Mouse (Mus musculus) MEL (cell line): ENCODE results near the gene Fam43b. TPM values are rescaled to one million over a fixed set of nuclear protein-coding genes. Genes with fewer than 3 reads are reported as not detected.

Experiments used
- DNase-seq: peaks from one replicate; pipeline ENCODE4 v3.0.0; 2011; ENCODE audit warnings: low read depth, low spot score
- H3K27ac ChIP-seq: 2 replicates; pipeline ENCODE4 v1.5.1; 2012; ENCODE audit warnings: low read depth, mild to moderate bottlenecking, control low read depth, low read length, moderate library complexity; ENCODE audit not compliant: control insufficient read depth
- H3K27me3 ChIP-seq, 2 experiments: fragments of 150-350 bp in 1 of 2; sonication (generic) in 1 of 2; 2 replicates each; pipeline ENCODE4 v1.6.1; 2012; ENCODE audit warnings: low read length in 2 of 2, mild to moderate bottlenecking in 2 of 2, improper control_type of control experiment in 1 of 2, moderate library complexity in 1 of 2; ENCODE audit not compliant: insufficient read depth in 2 of 2, control insufficient read depth in 1 of 2
- H3K36me3 ChIP-seq, 2 experiments: 2 replicates each; pipeline ENCODE4 v1.6.1; 2012 to 2014; ENCODE audit warnings: low read length in 2 of 2, improper control_type of control experiment in 1 of 2, inconsistent platforms in 1 of 2, mild to moderate bottlenecking in 1 of 2; ENCODE audit not compliant: insufficient read depth in 2 of 2, control insufficient read depth in 1 of 2
- H3K4me1 ChIP-seq, 2 experiments: fragments of 150-350 bp in 1 of 2; sonication (generic) in 1 of 2; 2 replicates each; pipeline ENCODE4 v1.6.1; 2012; ENCODE audit warnings: low read length in 2 of 2, improper control_type of control experiment in 1 of 2, mild to moderate bottlenecking in 1 of 2; ENCODE audit not compliant: insufficient read depth in 2 of 2, control insufficient read depth in 1 of 2
- H3K4me3 ChIP-seq, 2 experiments: fragments of 150-350 bp in 1 of 2; sonication (generic) in 1 of 2; 2 replicates each; pipeline ENCODE4 v1.5.1; 2012; ENCODE audit warnings: low read depth in 2 of 2, low read length in 2 of 2, mild to moderate bottlenecking in 2 of 2, moderate library complexity in 2 of 2, control low read depth in 1 of 2, improper control_type of control experiment in 1 of 2; ENCODE audit not compliant: control insufficient read depth in 1 of 2, insufficient read depth in 1 of 2
- H3K79me2 ChIP-seq: 2 replicates; pipeline ENCODE4 v1.6.1; 2012; ENCODE audit warnings: mild to moderate bottlenecking, low read length, moderate library complexity; ENCODE audit not compliant: control insufficient read depth, poor library complexity, insufficient read depth
- H3K9ac ChIP-seq: 2 replicates; pipeline ENCODE4 v1.6.1; 2012; ENCODE audit warnings: low read depth, mild to moderate bottlenecking, control low read depth, low read length, moderate library complexity; ENCODE audit not compliant: control insufficient read depth, poor library complexity, severe bottlenecking
- H3K9me3 ChIP-seq: fragments of 150-350 bp; sonication (generic); replicated peaks from 2 replicates; pipeline ENCODE4 v1.6.1; 2012; ENCODE audit warnings: mild to moderate bottlenecking, low read length, improper control_type of control experiment, moderate library complexity; ENCODE audit not compliant: insufficient read depth
- BHLHE40 ChIP-seq: IDR thresholded peaks from 2 replicates; pipeline ENCODE4 v1.6.1; 2012; ENCODE audit warnings: low read depth, mild to moderate bottlenecking, inconsistent platforms, low read length, improper control_type of control experiment, borderline replicate concordance
- ELF1 ChIP-seq: IDR thresholded peaks from 2 replicates; pipeline ENCODE4 v1.6.1; 2014; ENCODE audit warnings: low read depth, mild to moderate bottlenecking, inconsistent platforms, low read length, improper control_type of control experiment, moderate library complexity
- GATA1 ChIP-seq: IDR thresholded peaks from 2 replicates; pipeline ENCODE4 v1.6.1; 2011; ENCODE audit warnings: low read depth, low read length, improper control_type of control experiment
- MAFK ChIP-seq: IDR thresholded peaks from 2 replicates; pipeline ENCODE4 v1.6.1; 2011; ENCODE audit warnings: low read depth, mild to moderate bottlenecking, low read length, improper control_type of control experiment, borderline replicate concordance
- MAX ChIP-seq: IDR thresholded peaks from 2 replicates; pipeline ENCODE4 v1.6.1; 2011; ENCODE audit warnings: low read length, improper control_type of control experiment
- MEF2A ChIP-seq: IDR thresholded peaks from 2 replicates; pipeline ENCODE4 v1.6.1; 2014; ENCODE audit warnings: low read depth, mild to moderate bottlenecking, inconsistent platforms, low read length, improper control_type of control experiment; ENCODE audit not compliant: poor library complexity, insufficient replicate concordance, severe bottlenecking; ENCODE audit errors: extremely low read depth
- MYB ChIP-seq: IDR thresholded peaks from 2 replicates; pipeline ENCODE4 v1.6.1; 2011; ENCODE audit warnings: mild to moderate bottlenecking, low read depth, low read length, improper control_type of control experiment
- NRF1 ChIP-seq: IDR thresholded peaks from 2 replicates; pipeline ENCODE4 v1.6.1; 2014; ENCODE audit warnings: low read depth, mild to moderate bottlenecking, inconsistent platforms, low read length, improper control_type of control experiment, moderate library complexity; ENCODE audit not compliant: poor library complexity, insufficient read depth, severe bottlenecking
- POLR2A ChIP-seq, 2 experiments: IDR thresholded peaks; 2 replicates each; pipeline ENCODE4 v1.6.1; 2011 to 2012; ENCODE audit warnings: low read length in 2 of 2, mild to moderate bottlenecking in 2 of 2, control low read depth in 1 of 2, improper control_type of control experiment in 1 of 2, low read depth in 1 of 2, moderate library complexity in 1 of 2; ENCODE audit not compliant: control insufficient read depth in 1 of 2, insufficient read depth in 1 of 2, poor library complexity in 1 of 2
- POLR2AphosphoS2 ChIP-seq: IDR thresholded peaks from 2 replicates; pipeline ENCODE4 v1.6.1; 2011; ENCODE audit warnings: low read length, improper control_type of control experiment
- RAD21 ChIP-seq: IDR thresholded peaks from 2 replicates; pipeline ENCODE4 v1.6.1; 2011; ENCODE audit warnings: mild to moderate bottlenecking, low read depth, low read length, improper control_type of control experiment
- RCOR1 ChIP-seq: IDR thresholded peaks from 2 replicates; pipeline ENCODE4 v1.6.1; 2012; ENCODE audit warnings: low read depth, mild to moderate bottlenecking, inconsistent platforms, low read length, improper control_type of control experiment
- SIN3A ChIP-seq: IDR thresholded peaks from 2 replicates; pipeline ENCODE4 v1.6.1; 2012; ENCODE audit warnings: low read length, improper control_type of control experiment, inconsistent platforms
- TAL1 ChIP-seq: IDR thresholded peaks from 2 replicates; pipeline ENCODE4 v1.6.1; 2012; ENCODE audit warnings: mild to moderate bottlenecking, inconsistent platforms, low read length, moderate library complexity, mixed read lengths
- TCF12 ChIP-seq: IDR thresholded peaks from 2 replicates; pipeline ENCODE4 v1.6.1; 2014; ENCODE audit warnings: low read depth, mild to moderate bottlenecking, inconsistent platforms, low read length, improper control_type of control experiment, moderate library complexity
- USF1 ChIP-seq: IDR thresholded peaks from 2 replicates; pipeline ENCODE4 v1.6.1; 2014; ENCODE audit warnings: low read depth, mild to moderate bottlenecking, inconsistent platforms, low read length, improper control_type of control experiment, moderate library complexity
- USF2 ChIP-seq, 2 experiments: IDR thresholded peaks; 2 replicates each; pipeline ENCODE4 v1.6.1; 2011 to 2012; ENCODE audit warnings: improper control_type of control experiment in 2 of 2, low read length in 2 of 2, borderline replicate concordance in 1 of 2, inconsistent platforms in 1 of 2, low read depth in 1 of 2, mild to moderate bottlenecking in 1 of 2; ENCODE audit not compliant: insufficient read depth in 1 of 2
- ZC3H11A ChIP-seq: IDR thresholded peaks from 2 replicates; pipeline ENCODE4 v1.6.1; 2012; ENCODE audit warnings: low read depth, mild to moderate bottlenecking, inconsistent platforms, low read length, improper control_type of control experiment
- ZMIZ1 ChIP-seq: IDR thresholded peaks from 2 replicates; pipeline ENCODE4 v1.6.1; 2012; ENCODE audit warnings: low read depth, mild to moderate bottlenecking, inconsistent platforms, low read length, improper control_type of control experiment, moderate library complexity
- ZNF384 ChIP-seq: IDR thresholded peaks from 2 replicates; pipeline ENCODE4 v1.6.1; 2012; ENCODE audit warnings: low read depth, mild to moderate bottlenecking, inconsistent platforms, low read length, improper control_type of control experiment
- polyA plus RNA-seq, 2 experiments: library from polyadenylated mRNA; stranded (reverse) in 1 of 2; unstranded in 1 of 2; fragments of >175 nt in 1 of 2; fragments of >200 nt in 1 of 2; gene quantifications; 2 replicates each; pipeline versions ENCODE4 v1.2.1 to v1.2.4; 2012; ENCODE audit warnings: low replicate concordance in 2 of 2, low read depth in 1 of 2; ENCODE audit not compliant: insufficient read length in 2 of 2, insufficient read depth in 1 of 2, missing spikeins in 1 of 2
- total RNA-seq: library from RNA; depleted of rRNA; stranded (reverse); fragments of 300-350 nt; gene quantifications from 2 replicates; pipeline ENCODE4 v1.2.3, GENCODE M21; 2012

The Fam43b gene
- total and polyA plus RNA-seq, 3 experiments: not detected

GRCm38 (mm10) chr4:138366561-138366960 lies 29.8 kb downstream of the Fam43b start:
- Histone ChIP-seq H3K4me3 (no peak overlapping the region), H3K79me2 (no peaks in the 10 kb centered on the region), H3K27me3 (no peaks in the 10 kb centered on the region), H3K9ac (no peak overlapping the region), H3K4me1 (peaks cover 0 to 8% of the 10 kb centered on the region in 2 experiments; a peak in 1 of 4 replicates), H3K27ac (no peak overlapping the region), H3K9me3 (no peaks in the 10 kb centered on the region), H3K36me3 (peaks cover 0 to 3% of the 10 kb centered on the region in 2 experiments; a peak in 2 of 4 replicates)
- TF ChIP-seq RAD21: no peak
- TF ChIP-seq POLR2AphosphoS2: no peak
- TF ChIP-seq POLR2A (IDR thresholded peaks at IDR 0.05; ENCODE audit: control insufficient read depth in 1 of 2, insufficient read depth in 1 of 2, low read depth in 1 of 2, low read length in 2 of 2, poor library complexity in 1 of 2): no peak
- no peak for TF ChIP-seq MAFK
- TF ChIP-seq NRF1: no peak
- TF ChIP-seq GATA1: no peak
- TF ChIP-seq MEF2A: no peak
- no peak for TF ChIP-seq SIN3A
- no peak for TF ChIP-seq USF2 (IDR thresholded peaks at IDR 0.05; ENCODE audit: borderline replicate concordance in 1 of 2, insufficient read depth in 1 of 2, low read depth in 1 of 2, low read length in 2 of 2)
- no peak for TF ChIP-seq TCF12
- no peak for TF ChIP-seq MAX
- TF ChIP-seq ZC3H11A: no peak
- no peak for TF ChIP-seq MYB
- no peak for TF ChIP-seq ZMIZ1
- no peak for TF ChIP-seq BHLHE40
- no peak for DNase-seq

- DNase-seq: no peak
- Histone ChIP-seq H3K4me1 (0 out of 4 replicates have a peak, but pooled peaks cover 0 to 3% of the 10 kb centered on the region in 2 experiments), H3K27me3 (no peaks in the 10 kb centered on the region), H3K4me3 (no peak overlapping the region), H3K9me3 (no peaks in the 10 kb centered on the region), H3K36me3 (no peaks in the 10 kb centered on the region), H3K79me2 (no peaks in the 10 kb centered on the region), H3K9ac (no peak overlapping the region), H3K27ac (no peak overlapping the region)
- TF ChIP-seq BHLHE40 (no peak), MAX (no peak), TCF12 (no peak), TAL1 (no peak), ELF1 (no peak), ZNF384 (no peak), MEF2A (no peak), USF1 (no peak), POLR2A (IDR thresholded peaks at IDR 0.05; ENCODE audit: control insufficient read depth in 1 of 2, insufficient read depth in 1 of 2, low read depth in 1 of 2, low read length in 2 of 2, poor library complexity in 1 of 2) (no peak), MAFK (no peak), RCOR1 (no peak)
These were observed 32.8 kb downstream of the Fam43b start for GRCm38 (mm10) chr4:138363511-138363910.
